In the genomic region with DNA sequence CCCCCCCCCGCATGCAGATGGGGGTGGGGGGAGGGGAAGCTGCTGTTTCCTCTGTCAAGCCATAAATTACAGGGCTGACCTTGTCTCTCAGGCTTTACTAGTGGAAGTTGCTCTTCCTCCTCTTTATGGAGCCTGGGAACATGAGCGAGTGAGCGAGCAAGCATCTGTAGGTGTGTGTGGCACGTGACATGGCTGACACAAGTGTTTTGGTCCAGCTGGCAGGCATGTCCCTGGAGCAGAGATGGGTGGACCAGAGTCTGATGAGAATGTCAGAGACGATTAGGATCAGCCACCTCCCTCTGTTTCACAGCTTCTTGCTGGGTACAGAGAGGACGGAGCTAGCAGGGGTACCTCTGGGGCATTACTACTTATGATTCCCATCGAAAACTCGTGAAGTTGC, we compare ENCODE assay signal across 16 mouse cellular contexts.
"Had no signal": no experiment of that assay in that cellular context is flagged by ENCODE, and none has a peak within 500 bp of the region (broad histone marks: within the 10 kb centered on the region; RNA-seq: fewer than 3 reads in every experiment).

No protein-coding gene starts in this region.

- DNase-seq: kidney, adult 8-10 months; kidney, postnatal 36 days; layer of hippocampus, adult 9-11 months; layer of hippocampus, postnatal 36 days; lung, adult 2 months; lung, postnatal 36 days; right cerebral cortex, postnatal 14 days; thymus, adult 2 months; thymus, postnatal 25 days had no signal

- H3K9ac ChIP-seq: limb, embryonic 13.5 days; liver, embryonic 15.5 days; neural tube, embryonic 12.5 days; stomach, embryonic 15.5 days had no signal

- H3K36me3 ChIP-seq: limb, embryonic 13.5 days; liver, embryonic 15.5 days; neural tube, embryonic 12.5 days; stomach, embryonic 15.5 days had no signal

- H3K27me3 ChIP-seq: limb, embryonic 13.5 days; liver, embryonic 15.5 days; neural tube, embryonic 12.5 days; stomach, embryonic 15.5 days had no signal

- ATAC-seq: lung, postnatal 0 days had no signal

- H3K4me1 ChIP-seq: liver, embryonic 15.5 days; stomach, embryonic 15.5 days had no signal

- H3K9me3 ChIP-seq: limb, embryonic 13.5 days; liver, embryonic 15.5 days; neural tube, embryonic 12.5 days; stomach, embryonic 15.5 days had no signal

- H3K4me3 ChIP-seq: limb, embryonic 13.5 days; liver, embryonic 15.5 days; neural tube, embryonic 12.5 days; stomach, embryonic 15.5 days had no signal

- H3K4me2 ChIP-seq: limb, embryonic 13.5 days; liver, embryonic 11.5 days; liver, embryonic 15.5 days; neural tube, embryonic 12.5 days; stomach, embryonic 15.5 days had no signal

- H3K27ac ChIP-seq: kidney, postnatal 0 days; limb, embryonic 13.5 days; liver, embryonic 15.5 days; neural tube, embryonic 12.5 days; stomach, embryonic 15.5 days had no signal
